Mouse (Mus musculus): ENCODE results near the gene 6430548M08Rik. TPM values are rescaled to one million over a fixed set of nuclear protein-coding genes. Genes with fewer than 3 reads are reported as not detected.

Gene 6430548M08Rik
- polyA plus RNA-seq, 1 experiment from 2014 or later, result 23.3 TPM

DNA sequence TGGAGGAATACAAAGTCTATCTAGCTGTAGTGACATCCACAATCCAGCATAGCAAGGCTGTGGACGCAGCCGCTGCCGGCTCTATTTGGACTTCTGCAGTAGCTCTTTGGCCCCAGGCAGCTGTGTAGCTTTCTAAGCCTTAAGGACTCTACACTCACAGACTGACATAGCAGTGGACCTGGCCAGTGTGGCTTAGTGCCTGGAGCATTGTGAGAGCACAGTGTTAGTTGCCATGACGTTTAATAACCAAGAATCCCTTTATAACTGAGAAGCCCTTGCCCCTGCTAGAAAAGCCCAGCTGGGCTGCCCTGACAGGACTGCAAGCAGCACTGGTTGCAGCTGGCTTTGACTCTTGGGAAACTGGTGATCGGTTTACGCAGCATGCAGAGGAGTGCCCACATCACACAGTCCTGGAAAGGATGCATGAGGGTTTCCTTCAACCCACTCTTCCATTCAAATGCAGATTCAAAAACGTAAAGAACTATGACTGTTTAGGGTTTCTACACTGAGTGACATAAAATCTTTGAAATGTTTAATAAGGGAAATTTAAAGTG lies 11.0 kb downstream of the 6430548M08Rik start:
- H3K36me3 ChIP-seq, result no peaks in the 10 kb centered on the region
- H3K27ac ChIP-seq, result peak overlapping the region; percentile 53
- no peaks in the 10 kb centered on the region for H3K9me3 ChIP-seq
- no peaks in the 10 kb centered on the region for H3K27me3 ChIP-seq
- 28% methylated on average over 7 of the region's 7 CpGs for WGBS
- H3K9ac ChIP-seq (replicated peaks), result no peak overlapping the region; the same call in 1 of the 2 replicates
- peak; percentile 80 for ATAC-seq
- no peak overlapping the region for H3K4me2 ChIP-seq (replicated peaks)
- H3K4me1 ChIP-seq (replicated peaks), result peaks cover 48% of the 10 kb centered on the region
- H3K4me3 ChIP-seq (replicated peaks), result no peak overlapping the region

DNA sequence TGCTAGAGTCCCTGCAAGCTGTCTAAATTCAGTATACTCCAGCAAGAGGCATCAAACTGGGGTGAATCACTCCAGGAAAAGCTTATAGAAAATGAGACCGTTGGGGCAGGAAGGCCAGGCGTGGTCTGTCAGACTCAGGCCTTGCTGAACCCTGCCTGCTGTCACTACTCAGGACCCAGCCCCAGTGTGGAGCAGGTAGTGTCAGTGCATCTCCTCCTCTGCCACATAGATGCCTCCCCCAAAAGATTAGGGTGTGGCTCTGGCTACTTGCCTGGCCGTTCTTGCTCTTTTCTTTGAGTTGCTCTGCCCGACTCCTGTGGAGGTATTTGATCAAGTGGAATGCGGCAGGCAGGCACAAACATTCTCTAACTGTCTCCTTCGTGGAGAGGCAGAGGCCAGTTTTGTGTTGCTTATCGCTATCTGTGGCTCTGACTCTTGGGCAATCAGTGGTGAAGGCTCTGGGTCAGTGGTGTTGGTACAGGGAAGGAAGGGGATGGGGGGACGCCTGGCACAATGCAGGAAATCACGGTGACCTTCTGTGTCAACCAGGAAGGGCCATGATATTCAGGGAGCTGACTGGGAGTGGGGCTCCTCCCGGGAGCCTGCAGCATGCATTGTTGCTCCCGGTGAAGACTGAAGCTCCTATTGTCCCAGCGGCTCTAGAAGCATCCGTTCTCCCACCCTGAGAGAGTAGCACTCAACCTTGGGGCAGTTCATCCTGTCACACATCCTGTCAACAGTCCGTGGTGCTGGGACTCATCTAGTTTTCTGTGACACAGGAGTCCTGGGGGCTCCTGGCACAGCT lies 12.6 kb downstream of the 6430548M08Rik start:
- Histone ChIP-seq H3K27ac (peak overlapping the region; percentile 47; the same call in 1 of the 2 replicates), H3K27me3 (no peaks in the 10 kb centered on the region), H3K4me2 (replicated peaks) (no peak overlapping the region), H3K4me3 (replicated peaks) (no peak overlapping the region), H3K4me1 (replicated peaks) (peaks cover 53% of the 10 kb centered on the region), H3K9ac (replicated peaks) (no peak overlapping the region; the same call in 1 of the 2 replicates), H3K9me3 (no peaks in the 10 kb centered on the region), H3K36me3 (no peaks in the 10 kb centered on the region)
- no peak for ATAC-seq
- WGBS, result 23% methylated on average over 14 of the region's 14 CpGs

DNA sequence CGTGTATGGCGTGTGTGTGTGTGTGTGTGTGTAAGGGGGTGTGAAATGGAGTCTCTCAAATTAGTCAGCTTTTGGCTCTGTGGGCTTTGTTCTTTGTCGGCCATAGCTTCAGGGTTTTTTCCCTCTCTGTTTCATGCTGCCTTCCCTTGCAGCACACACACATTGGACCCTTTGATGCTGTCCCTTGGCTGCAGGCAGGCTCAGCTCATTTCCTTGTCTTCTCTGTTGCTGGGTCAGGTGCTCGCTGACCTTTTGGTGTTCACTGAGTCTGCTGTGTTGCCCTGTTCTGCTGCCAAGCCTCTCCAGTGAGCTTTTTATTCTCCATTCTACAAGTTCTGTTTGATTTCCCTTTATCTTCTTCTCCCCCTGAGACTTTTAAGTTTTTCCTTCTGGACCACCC lies 15.6 kb downstream of the 6430548M08Rik start:
- H3K9ac ChIP-seq (replicated peaks), result 0 out of 2 replicates have a peak overlapping the region, but pooled peaks have one; percentile 19

DNA sequence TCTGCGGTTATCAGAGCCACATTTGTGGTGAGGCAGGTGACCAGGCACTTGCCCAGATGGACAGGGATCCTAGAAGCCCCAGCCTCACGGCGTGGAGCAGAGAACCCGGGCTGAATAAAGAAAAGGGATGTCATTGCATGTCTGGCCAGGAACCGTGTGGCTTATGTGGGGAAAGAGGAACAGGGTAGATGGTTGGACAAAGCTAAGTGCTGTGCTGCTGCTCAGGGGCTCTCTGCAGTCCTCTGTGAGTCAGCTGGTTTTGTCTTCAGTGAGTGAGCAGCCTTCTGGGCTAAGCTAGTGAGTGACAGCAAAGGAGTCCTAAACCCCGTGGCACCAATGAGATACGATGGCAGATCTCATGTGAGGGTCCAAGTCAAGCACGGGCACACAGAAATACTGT lies 17.2 kb downstream of the 6430548M08Rik start:
- Histone ChIP-seq H3K27ac (no peak overlapping the region), H3K9me3 (no peaks in the 10 kb centered on the region), H3K4me3 (replicated peaks) (no peak overlapping the region), H3K4me2 (replicated peaks) (no peak overlapping the region), H3K27me3 (no peaks in the 10 kb centered on the region), H3K9ac (replicated peaks) (no peak overlapping the region), H3K36me3 (no peaks in the 10 kb centered on the region), H3K4me1 (replicated peaks) (peaks cover 31% of the 10 kb centered on the region)
- ATAC-seq, result no peak
- 81% methylated on average over 8 of the region's 8 CpGs for WGBS

More for the DNA sequence above, 15.6 kb downstream of the 6430548M08Rik start:
- Histone ChIP-seq H3K27ac (peak overlapping the region; percentile 62), H3K4me2 (replicated peaks) (no peak overlapping the region), H3K4me3 (replicated peaks) (no peak overlapping the region), H3K27me3 (no peaks in the 10 kb centered on the region), H3K36me3 (no peaks in the 10 kb centered on the region), H3K9me3 (no peaks in the 10 kb centered on the region), H3K4me1 (replicated peaks) (peaks cover 44% of the 10 kb centered on the region)
- 41% methylated on average over 4 of the region's 4 CpGs for WGBS
- ATAC-seq, result peak; percentile 40; the same call in 1 of the 2 replicates

DNA sequence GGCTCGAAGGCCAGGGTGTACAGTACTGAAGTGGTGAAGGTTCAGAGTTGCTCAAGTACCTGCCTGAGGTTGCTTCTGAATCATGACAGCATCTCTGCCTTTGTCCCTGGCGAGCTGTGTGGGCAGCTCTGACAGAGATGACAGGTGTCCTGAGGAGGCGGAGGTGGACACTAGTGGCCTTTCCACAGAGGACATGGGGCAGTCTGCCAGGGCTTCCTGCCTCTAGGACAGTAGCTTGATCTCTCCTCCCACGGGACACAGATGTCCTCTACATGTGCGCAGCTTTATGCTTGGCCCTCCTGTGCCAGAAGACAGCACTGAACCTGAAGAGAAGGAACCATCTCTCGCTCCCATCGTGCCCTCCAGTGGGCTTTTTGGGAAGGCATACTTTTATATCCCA lies 19.2 kb downstream of the 6430548M08Rik start:
- H3K9ac ChIP-seq (replicated peaks), result no peak overlapping the region
- H3K27ac ChIP-seq, result no peak overlapping the region
- no peak overlapping the region for H3K4me3 ChIP-seq (replicated peaks)
- H3K27me3 ChIP-seq, result no peaks in the 10 kb centered on the region
- no peaks in the 10 kb centered on the region for H3K9me3 ChIP-seq
- no peak overlapping the region for H3K4me2 ChIP-seq (replicated peaks)
- WGBS, result 86% methylated on average over 7 of the region's 7 CpGs
- no peaks in the 10 kb centered on the region for H3K36me3 ChIP-seq
- no peak for ATAC-seq
- H3K4me1 ChIP-seq (replicated peaks), result peaks cover 21% of the 10 kb centered on the region

DNA sequence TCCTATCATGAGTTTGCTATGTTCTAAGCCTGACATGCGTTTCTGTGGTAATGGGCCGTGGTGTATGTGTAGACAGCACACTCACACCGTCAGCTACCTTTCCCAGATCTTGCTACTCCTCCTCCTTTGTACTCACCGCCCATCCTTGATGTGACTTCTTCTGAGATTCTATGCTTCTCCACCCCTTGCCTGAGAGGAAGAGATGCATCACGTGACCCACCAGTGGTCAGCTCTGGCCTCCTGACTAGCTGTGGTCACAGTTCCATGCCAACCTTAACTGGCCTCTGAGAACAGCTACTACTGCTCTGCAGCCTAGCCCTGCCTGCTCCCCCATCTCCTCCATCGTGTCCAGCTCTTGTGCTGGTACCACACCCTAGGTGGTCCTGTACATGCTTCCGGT lies 21.7 kb downstream of the 6430548M08Rik start:
- Histone ChIP-seq H3K27me3 (0 out of 2 replicates have a peak, but pooled peaks cover 2% of the 10 kb centered on the region), H3K4me2 (replicated peaks) (no peak overlapping the region), H3K36me3 (no peaks in the 10 kb centered on the region), H3K9ac (replicated peaks) (no peak overlapping the region), H3K4me3 (replicated peaks) (no peak overlapping the region), H3K4me1 (replicated peaks) (peaks cover 7% of the 10 kb centered on the region; the same call in 1 of the 2 replicates), H3K27ac (no peak overlapping the region), H3K9me3 (no peaks in the 10 kb centered on the region)
- 89% methylated on average over 7 of the region's 7 CpGs for WGBS
- no peak for ATAC-seq

DNA sequence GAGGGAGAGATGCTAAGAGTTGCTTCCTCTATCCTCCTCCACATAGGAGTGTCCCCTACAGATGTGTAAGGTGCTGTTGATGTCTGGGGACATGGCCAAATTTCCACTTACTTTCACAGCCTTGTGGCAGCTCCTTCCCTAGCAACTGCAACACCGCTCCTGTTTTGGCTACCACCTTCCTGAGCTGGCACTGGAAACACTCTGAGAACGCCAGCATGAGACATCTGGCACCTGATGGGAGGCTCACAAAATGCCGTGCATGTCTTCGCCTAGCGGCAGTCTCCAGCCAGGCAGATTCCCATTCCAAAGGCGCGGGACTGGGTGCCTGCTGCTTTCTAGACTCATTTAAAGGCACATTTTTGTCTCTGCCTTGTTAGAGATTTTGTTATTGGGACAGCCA lies 22.7 kb downstream of the 6430548M08Rik start:
- H3K27ac ChIP-seq, result no peak overlapping the region
- no peak overlapping the region for H3K4me3 ChIP-seq (replicated peaks)
- no peak overlapping the region for H3K4me2 ChIP-seq (replicated peaks)
- no peak overlapping the region for H3K9ac ChIP-seq (replicated peaks)
- 0 out of 2 replicates have a peak, but pooled peaks cover 2% of the 10 kb centered on the region for H3K27me3 ChIP-seq
- H3K36me3 ChIP-seq, result no peaks in the 10 kb centered on the region
- no peak for ATAC-seq
- H3K9me3 ChIP-seq, result no peaks in the 10 kb centered on the region
- peaks cover 12% of the 10 kb centered on the region for H3K4me1 ChIP-seq (replicated peaks)
- 61% methylated on average over 7 of the region's 7 CpGs for WGBS

DNA sequence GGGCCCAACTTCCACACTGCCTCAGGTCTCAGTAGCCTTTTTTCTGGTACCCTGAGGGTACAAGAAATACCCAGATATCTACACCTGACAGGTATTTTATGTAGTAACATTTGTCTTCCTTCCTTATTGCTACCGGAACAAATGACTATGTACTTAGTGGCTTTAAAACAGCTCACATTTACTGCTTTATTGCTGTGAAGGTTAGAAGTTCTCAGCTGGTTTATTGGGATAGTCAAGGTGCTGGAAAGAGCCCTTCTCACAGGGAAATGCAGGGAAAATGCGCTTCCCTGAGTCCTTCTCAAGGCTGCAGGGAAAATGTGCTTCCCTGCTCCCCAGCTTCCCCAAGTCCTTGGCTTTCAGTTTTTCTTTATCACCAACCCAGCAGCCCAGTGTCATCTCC lies 25.0 kb downstream of the 6430548M08Rik start:
- peaks cover 21% of the 10 kb centered on the region for H3K4me1 ChIP-seq (replicated peaks)
- no peak overlapping the region for H3K4me2 ChIP-seq (replicated peaks)
- H3K27ac ChIP-seq, result no peak overlapping the region
- no peak overlapping the region for H3K4me3 ChIP-seq (replicated peaks)
- 96% methylated on average over 2 of the region's 2 CpGs for WGBS
- H3K27me3 ChIP-seq, result 0 out of 2 replicates have a peak, but pooled peaks cover 2% of the 10 kb centered on the region
- no peaks in the 10 kb centered on the region for H3K9me3 ChIP-seq
- no peak overlapping the region for H3K9ac ChIP-seq (replicated peaks)
- no peak for ATAC-seq
- no peaks in the 10 kb centered on the region for H3K36me3 ChIP-seq

DNA sequence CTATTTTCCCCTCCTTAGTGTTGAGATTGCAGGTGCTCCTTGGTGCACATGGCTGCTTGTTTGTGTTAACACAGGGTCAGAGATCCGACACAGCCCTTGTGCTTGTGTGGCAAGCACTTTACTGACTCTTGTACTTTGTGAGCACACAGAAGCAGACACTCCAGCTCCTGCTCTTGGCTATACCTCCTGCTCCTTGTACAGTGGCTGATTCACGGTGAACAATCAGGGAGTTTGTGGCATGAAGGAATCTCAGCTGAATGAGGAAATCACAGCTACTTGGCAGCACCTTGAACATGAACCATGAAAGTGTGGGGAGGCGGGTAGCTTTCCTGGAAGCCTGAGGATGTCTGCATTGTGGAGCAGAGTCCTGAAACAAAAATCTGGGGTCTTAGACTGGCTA lies 26.8 kb downstream of the 6430548M08Rik start:
- H3K36me3 ChIP-seq, result no peaks in the 10 kb centered on the region
- H3K9ac ChIP-seq (replicated peaks), result no peak overlapping the region
- no peaks in the 10 kb centered on the region for H3K9me3 ChIP-seq
- ATAC-seq, result no peak
- WGBS, result 79% methylated on average over 3 of the region's 3 CpGs
- H3K4me1 ChIP-seq (replicated peaks), result peaks cover 38% of the 10 kb centered on the region
- peak overlapping the region; percentile 39; the same call in 1 of the 2 replicates for H3K27ac ChIP-seq
- 0 out of 2 replicates have a peak, but pooled peaks cover 2% of the 10 kb centered on the region for H3K27me3 ChIP-seq
- H3K4me3 ChIP-seq (replicated peaks), result no peak overlapping the region
- H3K4me2 ChIP-seq (replicated peaks), result no peak overlapping the region

DNA sequence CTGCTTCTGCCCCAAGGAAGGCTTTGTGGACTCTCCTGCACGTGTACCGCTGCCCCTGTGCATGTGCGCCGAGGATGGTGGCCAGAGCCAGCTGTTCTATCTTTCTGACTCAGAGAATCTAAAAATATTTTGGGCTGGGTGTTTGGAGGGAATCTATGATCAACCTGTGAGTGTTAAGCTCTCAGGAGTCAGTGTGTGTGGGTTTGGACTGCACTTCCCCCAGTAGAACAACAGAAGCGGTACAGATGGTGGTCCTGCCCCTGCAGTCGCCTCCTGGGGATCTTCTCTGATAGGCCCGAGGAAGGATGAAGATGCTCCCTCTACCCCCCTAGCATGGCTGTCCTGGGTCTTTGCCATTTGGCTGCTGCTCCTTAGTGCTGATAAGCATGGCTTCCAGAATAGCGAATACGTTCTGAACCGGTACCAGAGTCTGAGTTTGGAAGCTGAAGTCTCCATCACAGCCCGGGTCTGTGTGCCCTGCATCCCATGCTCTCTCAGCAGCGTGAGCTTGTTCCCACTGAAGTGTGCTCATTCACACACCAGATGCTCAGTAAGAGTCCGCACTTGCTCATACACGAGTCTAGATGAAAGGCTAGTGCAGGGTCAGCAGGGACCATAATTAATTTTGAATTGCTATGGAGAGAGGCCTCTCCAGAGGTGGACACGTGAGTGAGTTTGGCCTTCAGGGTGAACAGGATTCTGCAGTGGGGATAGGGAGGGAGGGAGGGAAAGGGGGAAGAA lies 30.1 kb downstream of the 6430548M08Rik start:
- Histone ChIP-seq H3K27ac (peak overlapping the region; percentile 84), H3K4me3 (replicated peaks) (no peak overlapping the region), H3K9ac (replicated peaks) (no peak overlapping the region), H3K9me3 (no peaks in the 10 kb centered on the region), H3K36me3 (peaks cover 5% of the 10 kb centered on the region; the same call in 1 of the 2 replicates), H3K27me3 (0 out of 2 replicates have a peak, but pooled peaks cover 2% of the 10 kb centered on the region), H3K4me2 (replicated peaks) (no peak overlapping the region), H3K4me1 (replicated peaks) (peaks cover 30% of the 10 kb centered on the region)
- 56% methylated on average over 15 of the region's 15 CpGs for WGBS
- peak; percentile 83 for ATAC-seq

DNA sequence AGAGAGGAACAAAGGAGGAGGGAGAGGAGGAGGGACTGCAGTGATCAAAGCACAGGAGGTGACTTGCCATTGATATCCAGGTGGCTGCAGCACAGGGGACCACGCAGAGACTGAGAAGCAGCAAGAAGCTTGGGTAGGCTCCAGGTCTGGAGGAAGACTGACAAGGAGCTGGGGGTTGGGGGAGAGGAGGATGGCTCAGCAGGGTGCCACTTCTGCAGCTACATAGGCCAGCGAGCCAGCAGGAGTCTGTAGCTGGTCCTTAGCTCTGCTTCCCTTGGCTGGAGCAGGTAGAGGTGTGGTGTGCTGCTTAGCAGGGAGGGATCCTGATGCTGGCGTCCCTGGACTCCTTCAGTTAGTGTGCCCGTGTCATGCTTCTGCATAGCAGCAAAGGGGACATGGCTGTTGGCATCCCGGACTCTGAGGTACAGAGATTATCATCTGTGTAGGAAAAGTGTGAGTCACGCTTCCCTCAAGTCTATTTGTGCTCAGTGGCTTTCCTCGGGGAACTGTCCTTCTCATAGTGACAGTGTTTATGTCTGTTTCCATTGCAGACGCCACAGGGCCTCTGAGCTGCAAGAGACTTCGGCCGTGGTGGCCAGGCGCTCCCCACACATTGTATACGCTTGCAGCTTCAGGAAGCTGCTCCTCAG lies 30.8 kb downstream of the 6430548M08Rik start:
- peak; percentile 77 for ATAC-seq
- peak overlapping the region; percentile 23; the same call in 1 of the 2 replicates for H3K4me2 ChIP-seq (replicated peaks)
- peaks cover under 1% of the 10 kb centered on the region; the same call in 1 of the 2 replicates for H3K27me3 ChIP-seq
- peak overlapping the region; percentile 84 for H3K27ac ChIP-seq
- H3K4me3 ChIP-seq (replicated peaks), result no peak overlapping the region
- H3K36me3 ChIP-seq, result peaks cover 6% of the 10 kb centered on the region
- peaks cover 30% of the 10 kb centered on the region for H3K4me1 ChIP-seq (replicated peaks)
- no peak overlapping the region; the same call in 1 of the 2 replicates for H3K9ac ChIP-seq (replicated peaks)
- no peaks in the 10 kb centered on the region for H3K9me3 ChIP-seq
- 69% methylated on average over 12 of the region's 12 CpGs for WGBS
